Mouse (Mus musculus) CH12.LX (cell line): ENCODE results near the gene C1rl. TPM values are rescaled to one million over a fixed set of nuclear protein-coding genes. Genes with fewer than 3 reads are reported as not detected.

Experiments
- DNase-seq: peaks from one replicate; pipeline ENCODE4 v3.0.0-alpha.2; 2013; ENCODE audit errors: extremely low read depth
- H3K27ac ChIP-seq: 2 replicates; pipeline ENCODE4 v1.5.1; 2012; ENCODE audit warnings: low read depth, mild to moderate bottlenecking, control low read depth, moderate library complexity; ENCODE audit not compliant: insufficient read depth
- H3K27me3 ChIP-seq: replicated peaks from 2 replicates; pipeline ENCODE3; 2012; ENCODE audit warnings: inconsistent platforms
- H3K36me3 ChIP-seq, 2 experiments: replicated peaks in 1 of 2; 2 replicates each; pipeline versions ENCODE3 to v1.6.1; 2012; ENCODE audit warnings: inconsistent platforms in 1 of 2, low read length in 1 of 2, mild to moderate bottlenecking in 1 of 2, mixed read lengths in 1 of 2, moderate library complexity in 1 of 2; ENCODE audit not compliant: control insufficient read depth in 1 of 2, insufficient read depth in 1 of 2
- H3K4me1 ChIP-seq, 2 experiments: 2 replicates each; pipeline ENCODE4 v1.6.1; 2012; ENCODE audit warnings: inconsistent platforms in 1 of 2, moderate library complexity in 1 of 2; ENCODE audit not compliant: insufficient read depth in 2 of 2, control insufficient read depth in 1 of 2
- H3K4me2 ChIP-seq: 2 replicates; pipeline ENCODE4 v1.6.1; 2012; ENCODE audit warnings: low read depth, mild to moderate bottlenecking, control low read depth; ENCODE audit not compliant: poor library complexity, insufficient read depth, severe bottlenecking
- H3K4me3 ChIP-seq, 3 experiments: fragments of 150-350 bp in 1 of 3; sonication (generic) in 1 of 3; replicated peaks in 1 of 3; 2 replicates each; pipeline versions ENCODE3 to v1.5.1; 2011 to 2012; ENCODE audit warnings: low read depth in 2 of 3, low read length in 2 of 3, mild to moderate bottlenecking in 2 of 3, moderate library complexity in 2 of 3, control low read depth in 1 of 3, improper control_type of control experiment in 1 of 3, inconsistent platforms in 1 of 3, mixed read lengths in 1 of 3; ENCODE audit not compliant: poor library complexity in 1 of 3
- H3K79me2 ChIP-seq: replicated peaks from 2 replicates; pipeline ENCODE4 v1.6.1; 2012; ENCODE audit warnings: mild to moderate bottlenecking, moderate library complexity; ENCODE audit not compliant: control insufficient read depth, poor library complexity, insufficient read depth, severe bottlenecking; ENCODE audit errors: extremely low read depth
- H3K9ac ChIP-seq: 2 replicates; pipeline ENCODE4 v1.6.1; 2012; ENCODE audit warnings: low read depth, mild to moderate bottlenecking, control low read depth, moderate library complexity; ENCODE audit not compliant: insufficient read depth
- H3K9me3 ChIP-seq: replicated peaks from 2 replicates; pipeline ENCODE3; 2012; ENCODE audit warnings: low read length, inconsistent platforms, mixed read lengths
- BHLHE40 ChIP-seq: IDR thresholded peaks from 2 replicates; pipeline ENCODE4 v1.6.1; 2011; ENCODE audit warnings: mild to moderate bottlenecking, low read depth, low read length, improper control_type of control experiment
- CHD2 ChIP-seq: IDR thresholded peaks from 2 replicates; pipeline ENCODE4 v1.6.1; 2011; ENCODE audit warnings: low read length, improper control_type of control experiment
- E2F4 ChIP-seq: IDR thresholded peaks from 2 replicates; pipeline ENCODE4 v1.6.1; 2011; ENCODE audit warnings: low read depth, low read length, improper control_type of control experiment; ENCODE audit not compliant: insufficient replicate concordance
- JUN ChIP-seq: IDR thresholded peaks from 2 replicates; pipeline ENCODE4 v1.6.1; 2011; ENCODE audit warnings: low read depth, mild to moderate bottlenecking, low read length, improper control_type of control experiment, moderate library complexity; ENCODE audit not compliant: insufficient read depth
- JUND ChIP-seq: conservative IDR thresholded peaks from 2 replicates; pipeline ENCODE4 v1.6.1; 2011; ENCODE audit warnings: low read depth, low read length, improper control_type of control experiment
- KAT2A ChIP-seq: IDR thresholded peaks from 2 replicates; pipeline ENCODE4 v1.6.1; 2012; ENCODE audit warnings: low read length, improper control_type of control experiment, inconsistent platforms; ENCODE audit not compliant: insufficient replicate concordance
- MAFK ChIP-seq: IDR thresholded peaks from 2 replicates; pipeline ENCODE4 v1.6.1; 2011; ENCODE audit warnings: low read length, improper control_type of control experiment; ENCODE audit not compliant: insufficient replicate concordance
- MAZ ChIP-seq: IDR thresholded peaks from 2 replicates; pipeline ENCODE4 v1.6.1; 2012; ENCODE audit warnings: low read depth, mild to moderate bottlenecking, inconsistent platforms, low read length, improper control_type of control experiment, moderate library complexity
- MXI1 ChIP-seq: IDR thresholded peaks from 2 replicates; pipeline ENCODE4 v1.6.1; 2011; ENCODE audit warnings: mild to moderate bottlenecking, low read depth, low read length, improper control_type of control experiment
- MYC ChIP-seq: IDR thresholded peaks from 2 replicates; pipeline ENCODE4 v1.6.1; 2011; ENCODE audit warnings: low read depth, mild to moderate bottlenecking, improper control_type of control experiment, low read length
- POLR2A ChIP-seq: IDR thresholded peaks from 2 replicates; pipeline ENCODE4 v1.6.1; 2011; ENCODE audit warnings: low read depth, mild to moderate bottlenecking, improper control_type of control experiment, low read length
- RCOR1 ChIP-seq: conservative IDR thresholded peaks from 2 replicates; pipeline ENCODE4 v1.6.1; 2012; ENCODE audit warnings: low read depth, mild to moderate bottlenecking, inconsistent platforms, low read length, improper control_type of control experiment
- TCF12 ChIP-seq: IDR thresholded peaks from 2 replicates; pipeline ENCODE4 v1.6.1; 2014; ENCODE audit warnings: low read depth, mild to moderate bottlenecking, inconsistent platforms, low read length, improper control_type of control experiment
- USF1 ChIP-seq: IDR thresholded peaks from 2 replicates; pipeline ENCODE4 v1.6.1; 2014; ENCODE audit warnings: low read depth, mild to moderate bottlenecking, inconsistent platforms, low read length, improper control_type of control experiment
- USF2 ChIP-seq: conservative IDR thresholded peaks from 2 replicates; pipeline ENCODE4 v1.6.1; 2011; ENCODE audit warnings: low read depth, low read length, improper control_type of control experiment
- dilution Hi-C: fragments of 300-500 bp; cut with MboI; formaldehyde crosslinking; loops from 2 replicates; pipeline ENCODE4 v1.14.3; 2020; ENCODE audit warnings: low sequenced_read_pairs; ENCODE audit not compliant: extremely low pct_unique_long_range_greater_than_20kb, extremely low pct_ligation_motif_present
- in situ Hi-C: fragments of 300-500 bp; cut with MboI; formaldehyde crosslinking; loops from 3 replicates; pipeline ENCODE4 v1.14.3; 2019; ENCODE audit warnings: low sequenced_read_pairs, low pct_ligation_motif_present, low pct_unique_long_range_greater_than_20kb, mixed read lengths
- polyA plus RNA-seq: library from polyadenylated mRNA; unstranded; fragments of >175 nt; gene quantifications from 2 replicates; pipeline ENCODE4 v1.2.1, GENCODE M21; 2012; ENCODE audit warnings: low read depth; ENCODE audit not compliant: insufficient read length
- total RNA-seq, 2 experiments: library from RNA; depleted of rRNA; stranded (reverse); fragments of 300-350 nt in 1 of 2; fragments of >200 nt in 1 of 2; gene quantifications; 2 replicates each; pipeline ENCODE4 v1.2.3; 2012 to 2014

Gene C1rl
- total and polyA plus RNA-seq, 3 experiments: 0.59 to 2.4 (median 1.2) TPM

GRCm38 (mm10) chr6:124463881-124464291 lies 29.0 kb upstream of the C1rl start:
- no peaks in the 10 kb centered on the region for H3K9me3 ChIP-seq
- H3K27ac ChIP-seq: no peak overlapping the region
- H3K4me1 ChIP-seq: 0 out of 4 replicates have a peak, but pooled peaks cover 0 to 2% of the 10 kb centered on the region in 2 experiments
- dilution Hi-C loops (no loop called here), in situ Hi-C loops (no loop called here)
- no peak for DNase-seq
- TF ChIP-seq USF2 (no peak), JUN (no peak), E2F4 (no peak), MAZ (no peak), MYC (no peak), BHLHE40 (no peak), MAFK (no peak), POLR2A (no peak), MXI1 (no peak), JUND (no peak), KAT2A (no peak)
- no peak overlapping the region for H3K4me2 ChIP-seq
- no peaks in the 10 kb centered on the region for H3K79me2 ChIP-seq
- no peak overlapping the region for H3K9ac ChIP-seq
- H3K36me3 ChIP-seq: no peaks in the 10 kb centered on the region
- no peak overlapping the region for H3K4me3 ChIP-seq
- H3K27me3 ChIP-seq: peaks cover 81% of the 10 kb centered on the region

- TF ChIP-seq RCOR1 (no peak), TCF12 (0 out of 2 replicates have a peak, but pooled peaks have one; percentile 21), USF1 (no peak), CHD2 (peak; percentile 88), MYC (no peak)
- peak within 1 kb of the TSS; percentile 48 for H3K4me2 ChIP-seq
- in situ Hi-C loops (no loop called here), dilution Hi-C loops (no loop called here)
- H3K4me1 ChIP-seq: 0 out of 4 replicates have a peak, but pooled peaks cover 0 to 2% of the 10 kb centered on the region in 2 experiments
- no peak for DNase-seq
- H3K79me2 ChIP-seq: no peaks in the 10 kb centered on the region
- H3K27ac ChIP-seq: no peak within 1 kb of the TSS
- no peaks in the 10 kb centered on the region for H3K9me3 ChIP-seq
- H3K4me3 ChIP-seq: peak within 1 kb of the TSS in 2 of 3 experiments; percentile 11 to 13
- peaks cover 79% of the 10 kb centered on the region for H3K27me3 ChIP-seq
- H3K36me3 ChIP-seq: no peaks in the 10 kb centered on the region
- H3K9ac ChIP-seq: no peak within 1 kb of the TSS; the same call in 1 of the 2 replicates
These were observed 28.3 kb upstream of the C1rl start, which contains the start of gene Clstn3 for GRCm38 (mm10) chr6:124464305-124465271. Gene Clstn3 (minus strand): TSS chr6:124464794.
